Mouse (Mus musculus): ENCODE data around the gene Slc7a6.

The Slc7a6 gene

DNA sequence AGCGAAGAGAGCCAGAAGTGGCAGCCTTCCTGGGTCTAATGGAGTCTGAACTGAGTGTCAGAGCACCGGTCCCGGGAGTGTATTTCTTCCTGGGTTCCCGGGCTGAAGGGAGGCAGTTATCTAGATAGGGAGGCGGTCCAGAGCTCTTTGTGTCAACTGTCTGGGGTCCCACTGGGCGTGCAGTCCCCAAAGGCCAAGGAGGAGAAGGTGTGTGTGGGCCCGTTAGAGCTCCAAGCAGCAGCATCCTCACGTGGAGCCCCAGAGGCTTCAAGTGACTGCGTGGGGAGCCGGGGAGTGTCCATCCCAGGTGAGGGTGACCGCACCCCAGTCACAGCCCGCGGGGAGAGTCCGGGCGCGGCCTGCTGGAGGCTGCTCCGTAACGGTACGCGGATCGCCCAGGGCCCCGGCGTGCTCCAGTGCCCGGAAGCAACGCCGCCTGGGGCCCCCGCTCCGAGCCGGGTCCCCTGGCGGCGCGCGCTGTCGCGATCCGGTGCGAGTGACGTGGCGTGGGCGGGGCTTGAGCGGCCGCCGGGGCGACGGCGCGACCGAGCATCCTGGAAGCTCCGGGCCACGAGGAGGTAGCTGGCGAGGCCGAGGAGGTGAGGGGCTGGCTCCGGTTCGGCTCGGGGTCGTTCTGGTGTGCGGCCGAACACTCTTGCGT, at the start of gene Slc7a6:
Gene Slc7a6, plus strand, starts transcription at position 502 of the 661 bp plus-strand sequence.
- peak; percentile 54 for DNase-seq (ENCODE audit: low read depth, low spot score)

DNA sequence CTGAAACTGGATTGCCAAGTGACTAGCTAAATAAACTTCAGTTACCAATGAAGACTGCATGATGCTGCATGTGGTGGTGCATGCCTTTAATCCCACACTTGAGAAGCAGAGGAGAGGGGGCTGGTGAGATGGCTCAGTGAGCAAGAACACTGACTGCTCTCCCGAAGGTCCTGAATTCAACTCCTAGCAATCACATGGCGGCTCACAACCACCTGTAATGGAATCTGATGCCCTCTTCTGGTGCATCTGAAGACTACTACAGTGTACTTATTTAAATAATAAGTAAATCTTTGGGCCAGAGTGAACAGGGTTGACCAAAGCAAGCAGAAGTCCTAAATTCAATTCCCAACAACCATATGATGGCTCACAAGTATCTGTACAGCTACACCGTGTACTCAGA, 45.2 kb upstream of the Slc7a6 start:
- DNase-seq (ENCODE audit: low read depth, low spot score): no peak

DNA sequence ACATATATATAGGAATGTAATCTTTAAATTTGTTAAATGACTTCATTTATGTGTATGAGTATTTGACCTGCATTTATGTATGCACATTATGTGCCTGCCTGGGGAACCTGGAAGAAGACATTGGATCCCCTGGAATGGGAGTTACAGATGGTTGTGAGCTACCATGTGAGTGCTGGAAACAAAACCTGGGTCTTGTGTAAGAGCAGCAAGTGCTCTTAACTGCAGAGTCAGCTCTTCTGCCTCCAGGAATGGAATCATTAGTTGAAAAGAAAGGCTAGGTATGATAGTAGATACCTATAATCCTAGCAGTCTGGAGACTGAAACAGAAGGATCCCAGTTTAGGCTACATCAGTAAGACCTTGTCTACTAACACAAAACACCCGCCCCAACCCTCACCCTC, 42.6 kb upstream of the Slc7a6 start:
- DNase-seq (ENCODE audit: low read depth, low spot score): no peak

DNA sequence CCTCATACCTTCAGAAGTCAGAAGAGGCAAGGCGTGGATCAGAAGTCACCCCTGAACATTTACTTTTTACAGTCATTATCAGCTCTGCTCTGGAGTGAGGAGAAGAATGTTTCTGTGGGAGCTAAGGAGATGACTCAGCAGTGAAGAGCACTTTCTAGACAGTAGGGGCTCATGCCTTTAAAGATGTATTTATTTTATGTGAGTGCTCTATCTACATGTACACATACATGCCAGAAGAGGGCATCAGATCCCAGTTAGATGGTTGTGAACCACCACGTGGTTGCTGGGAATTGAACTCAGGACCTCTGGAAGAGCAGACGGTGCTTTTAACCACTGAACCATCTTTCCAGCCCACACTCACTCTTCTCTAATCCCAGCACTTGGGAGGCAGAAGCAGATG, 41.6 kb upstream of the Slc7a6 start:
- no peak for DNase-seq (ENCODE audit: low read depth, low spot score)

DNA sequence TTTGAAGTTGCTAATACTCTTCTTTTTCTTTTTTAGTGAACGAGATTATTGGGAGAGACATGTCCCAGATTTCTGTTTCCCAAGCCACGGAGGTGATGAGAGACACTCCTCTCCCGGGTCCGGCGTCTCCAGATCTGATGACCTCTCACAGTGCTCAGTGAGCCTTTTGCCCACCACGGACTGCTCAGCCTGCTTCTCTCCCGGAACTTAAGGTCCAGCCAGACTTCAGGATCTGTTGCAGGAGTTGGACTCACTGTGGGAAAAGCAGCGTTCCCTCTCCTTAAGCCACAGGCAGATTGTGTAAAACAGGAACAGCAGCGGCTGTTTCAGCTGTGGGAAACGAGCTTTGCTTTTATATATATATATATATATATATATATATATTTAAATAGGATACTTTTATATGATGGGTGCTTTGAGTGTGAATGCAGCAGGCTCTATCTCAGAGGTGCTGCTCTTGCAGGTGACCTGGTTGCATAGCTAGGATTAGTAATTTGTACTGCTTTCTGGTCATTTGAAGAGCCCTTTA, 40.7 kb upstream of the Slc7a6 start:
- no peak for DNase-seq (ENCODE audit: low read depth, low spot score)

DNA sequence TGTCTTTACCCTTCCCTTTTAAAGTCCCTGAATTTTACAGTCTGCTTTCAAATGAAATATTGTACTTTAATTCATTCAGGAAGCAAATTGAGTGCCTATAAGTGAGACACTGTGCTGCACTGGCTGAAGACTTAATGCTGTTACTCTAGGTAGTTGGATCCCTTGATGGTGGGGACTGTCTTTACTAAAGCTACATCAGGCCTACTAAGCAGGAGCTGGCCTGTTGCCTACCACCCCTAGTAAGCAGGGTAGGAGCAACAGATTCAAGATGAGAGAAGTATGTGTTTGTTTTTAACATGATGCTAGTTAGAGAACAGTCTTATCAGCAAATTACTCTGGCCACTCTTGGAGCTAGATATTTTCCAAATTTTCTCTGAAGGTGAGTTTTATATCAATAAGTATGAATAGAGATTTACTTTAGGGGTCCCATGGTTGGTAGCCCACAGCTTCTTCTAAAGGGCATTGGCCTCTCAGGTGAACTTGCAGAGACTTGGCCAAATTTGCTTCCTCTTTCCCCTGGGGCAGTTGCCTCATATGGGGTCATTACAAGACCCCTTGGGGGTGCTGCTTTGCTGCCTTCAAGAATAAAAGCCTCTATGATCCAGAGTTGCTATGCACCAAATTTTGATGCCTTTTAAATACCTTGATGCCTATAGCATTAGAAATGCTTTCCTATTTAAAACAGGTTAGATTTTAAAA, 39.3 kb upstream of the Slc7a6 start:
- no peak for DNase-seq (ENCODE audit: low read depth, low spot score)

DNA sequence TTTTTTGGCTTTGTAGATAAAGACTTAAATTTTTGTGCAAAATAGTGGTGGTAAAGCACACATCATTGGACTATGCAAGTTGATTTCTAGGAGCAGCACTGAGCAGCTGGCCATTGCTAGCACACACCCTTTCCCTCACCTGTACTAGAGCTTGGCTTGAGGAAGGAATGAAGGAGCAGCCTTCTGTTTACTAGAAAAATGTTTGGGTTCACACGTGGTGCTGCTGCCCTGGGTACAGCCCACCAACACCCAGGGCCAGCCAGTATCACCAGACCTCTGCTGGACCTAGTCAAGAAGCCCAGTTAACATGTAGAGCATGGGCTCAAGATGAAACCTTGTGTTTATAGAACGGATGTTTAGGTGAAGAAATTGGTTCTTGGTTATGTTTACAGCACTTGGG, 38.7 kb upstream of the Slc7a6 start:
- no peak for DNase-seq (ENCODE audit: low read depth, low spot score)

DNA sequence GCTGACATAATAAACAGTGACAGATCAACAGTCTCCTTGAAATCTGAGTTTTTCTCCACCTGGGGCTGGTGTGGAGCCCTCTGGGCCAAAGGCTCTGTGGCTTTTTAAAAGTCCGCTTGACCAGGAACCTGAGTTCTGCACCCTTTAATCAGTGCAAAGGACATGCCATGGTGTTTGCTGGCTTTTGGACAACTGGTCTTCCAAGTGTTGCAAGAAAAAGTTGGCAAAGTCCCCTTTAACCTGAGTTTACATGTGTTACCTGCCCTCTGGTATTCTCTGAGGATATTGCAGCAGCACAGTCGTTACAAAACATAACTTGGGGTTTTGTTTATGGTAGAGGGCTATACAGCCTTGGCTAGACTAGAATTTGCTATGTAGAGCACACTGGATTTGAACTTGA, 38.2 kb upstream of the Slc7a6 start:
- DNase-seq (ENCODE audit: low read depth, low spot score): no peak

DNA sequence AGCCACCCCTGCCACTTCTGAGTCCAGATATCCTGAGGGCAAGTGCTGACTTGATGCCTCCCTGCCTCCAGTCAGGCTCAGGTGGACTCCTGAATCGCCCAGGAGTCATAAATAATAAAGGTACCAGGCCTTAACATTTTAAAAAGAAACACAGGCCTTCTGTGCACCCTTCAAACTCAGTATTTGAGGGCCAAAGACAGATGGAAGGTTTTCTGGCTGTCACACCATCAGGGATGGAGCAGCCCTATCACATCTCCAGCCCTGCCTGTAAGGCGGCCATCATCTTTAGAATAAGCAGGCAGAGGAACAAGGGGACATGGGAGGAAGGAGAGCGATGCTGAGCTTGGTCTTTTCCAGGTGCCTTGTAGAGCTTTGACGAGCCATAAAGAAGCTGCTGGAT, 37.6 kb upstream of the Slc7a6 start:
- DNase-seq (ENCODE audit: low read depth, low spot score): no peak

DNA sequence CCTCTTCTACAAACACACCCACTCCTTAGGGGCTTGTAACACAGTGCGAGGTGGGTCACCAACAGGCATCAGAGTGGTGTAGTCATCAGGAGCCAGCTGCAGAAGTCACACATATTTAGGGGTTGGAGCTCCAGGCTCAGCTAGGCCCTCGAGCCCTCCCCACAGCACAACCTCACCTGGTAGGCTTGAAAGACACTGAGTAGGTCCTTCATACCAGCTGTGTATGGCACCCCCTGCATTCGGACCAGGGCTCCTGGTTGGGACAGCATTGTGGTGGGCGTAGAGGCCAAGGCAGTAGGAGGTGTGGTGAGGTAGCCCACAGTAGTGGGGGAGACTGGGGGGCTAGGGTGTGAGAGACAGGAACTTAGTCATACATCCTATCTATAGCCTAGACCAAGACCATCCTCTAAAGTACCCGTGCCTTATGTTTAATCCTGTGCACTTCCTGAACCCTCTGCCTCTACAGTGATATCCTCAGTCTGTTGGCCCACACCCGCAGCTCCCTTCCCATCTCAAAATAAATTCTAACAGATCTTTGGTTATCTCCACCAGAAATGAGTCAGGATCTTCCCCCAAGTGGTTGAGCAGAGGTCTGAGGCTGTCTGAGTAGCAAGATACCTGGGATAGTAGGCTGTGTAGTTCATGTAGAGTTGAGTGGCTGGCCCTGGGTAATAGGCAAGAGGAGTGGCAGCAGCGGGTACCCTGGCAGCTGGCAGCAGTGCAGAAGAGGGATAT, 37.0 kb upstream of the Slc7a6 start:
- no peak for DNase-seq (ENCODE audit: low read depth, low spot score)

DNA sequence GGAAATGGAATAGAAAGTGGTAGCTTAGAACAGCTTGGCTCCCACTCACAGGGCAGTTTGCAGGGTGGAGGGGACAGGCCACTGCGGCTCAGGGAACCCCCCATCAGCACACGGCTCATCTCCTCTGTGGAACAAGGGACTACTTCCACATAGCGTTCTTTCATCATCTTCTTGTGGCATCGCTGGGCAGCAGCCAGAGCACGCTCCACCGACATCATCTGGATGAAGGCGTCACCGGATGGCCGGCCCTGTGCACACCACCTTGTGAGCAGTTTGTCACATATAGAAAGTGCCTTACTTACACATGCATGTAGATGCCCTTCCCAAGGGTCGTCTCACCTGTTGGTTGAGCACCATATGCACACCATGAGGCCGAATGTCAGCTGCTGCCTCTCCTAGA, 36.3 kb upstream of the Slc7a6 start:
- no peak for DNase-seq (ENCODE audit: low read depth, low spot score)

DNA sequence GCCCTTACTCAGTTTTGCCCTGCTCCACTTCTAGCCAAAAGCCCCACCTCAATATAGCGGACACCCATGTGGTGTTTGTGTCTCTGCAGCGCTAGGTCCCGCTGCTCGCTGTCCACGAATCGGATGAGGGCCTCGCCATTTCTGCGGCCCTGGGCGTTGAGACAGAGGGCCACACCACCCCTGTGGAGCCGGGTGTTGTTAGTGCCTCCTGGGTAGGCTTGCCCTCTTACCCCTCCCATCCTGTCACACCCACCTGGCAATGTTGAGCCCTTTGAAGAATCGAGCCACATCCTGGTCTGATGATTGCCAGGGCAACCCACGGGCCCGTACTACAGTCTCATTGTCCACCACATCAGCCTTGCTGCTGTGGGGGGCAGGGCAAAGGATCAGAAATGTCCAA, 35.1 kb upstream of the Slc7a6 start:
- DNase-seq (ENCODE audit: low read depth, low spot score): no peak

DNA sequence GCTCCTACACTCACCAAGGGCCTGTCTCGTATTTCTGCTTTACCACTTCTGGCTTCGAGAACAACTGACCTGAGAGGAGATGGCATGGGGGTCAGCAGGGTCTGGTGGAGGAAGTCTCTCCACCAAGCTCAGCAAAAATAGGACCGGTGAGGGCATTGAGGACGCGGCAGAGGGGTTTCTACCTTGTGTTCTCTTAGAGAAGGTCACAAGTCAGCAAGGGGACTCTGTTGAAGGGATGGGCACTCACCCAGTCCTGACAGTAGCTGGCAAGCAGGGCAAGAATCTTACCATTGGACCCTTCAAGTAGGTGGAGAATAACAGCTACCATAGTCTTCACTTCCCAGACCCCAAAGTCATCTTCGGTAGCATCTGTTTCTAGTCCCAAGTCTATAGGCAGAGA, 34.7 kb upstream of the Slc7a6 start:
- DNase-seq (ENCODE audit: low read depth, low spot score): no peak

DNA sequence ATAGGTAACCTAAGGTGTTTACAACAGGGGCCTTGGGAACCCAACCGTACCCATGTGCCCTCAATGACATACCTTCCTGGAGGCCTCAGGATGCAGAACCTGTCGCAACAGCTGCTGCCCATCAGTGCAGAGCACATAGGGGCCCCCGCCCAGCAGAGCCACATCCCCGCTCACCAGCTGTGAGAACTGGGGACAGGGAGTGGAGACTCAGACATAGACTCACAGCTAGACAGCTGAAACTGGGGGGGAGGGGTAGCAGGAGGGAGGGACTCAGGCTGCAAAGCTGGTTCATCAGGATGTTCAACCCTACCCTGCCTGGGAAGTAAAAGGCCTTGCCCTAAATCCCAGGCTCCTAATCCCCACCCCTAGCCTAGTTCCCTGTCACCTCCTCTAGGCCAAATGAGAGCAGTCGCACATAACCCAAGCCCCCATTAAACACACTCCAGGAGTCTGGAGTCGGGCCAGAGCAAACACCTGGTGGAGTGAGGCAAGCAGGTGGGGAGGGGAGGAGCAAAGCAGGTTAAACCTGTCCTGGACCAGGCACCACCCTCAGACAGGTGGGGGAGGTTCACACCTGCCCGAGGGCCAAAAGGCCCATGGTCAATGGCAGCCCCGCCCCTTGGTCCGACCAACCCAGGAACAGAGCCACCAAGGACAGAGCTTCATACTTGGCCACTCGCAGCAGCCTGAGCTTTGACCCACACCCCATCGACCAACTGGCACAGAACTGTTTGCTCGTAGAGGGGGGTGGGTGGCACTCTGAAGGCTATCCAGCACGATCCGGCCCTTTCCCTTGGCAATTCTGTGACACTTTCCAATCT, 33.7 kb upstream of the Slc7a6 start:
- DNase-seq (ENCODE audit: low read depth, low spot score): no peak

DNA sequence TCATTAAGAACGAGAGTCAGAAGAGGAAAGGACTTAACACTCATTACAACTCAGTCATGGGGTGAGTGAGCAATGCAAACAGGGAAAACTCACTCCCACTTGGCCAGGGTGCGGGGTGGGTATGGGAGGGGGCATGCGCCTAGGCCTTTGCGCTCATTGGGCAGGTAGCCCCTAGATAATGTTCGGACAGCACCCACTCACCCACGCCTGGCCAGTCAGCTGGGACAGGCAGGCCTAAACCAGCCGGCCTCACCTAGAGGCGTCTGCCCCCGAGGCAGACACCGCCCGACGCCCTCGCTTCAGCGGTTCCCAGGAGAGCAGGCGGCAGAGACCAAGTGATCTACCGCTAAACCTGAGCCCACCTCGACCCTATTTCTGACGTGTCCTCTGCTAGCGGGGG, 33.0 kb upstream of the Slc7a6 start:
- DNase-seq (ENCODE audit: low read depth, low spot score): no peak

DNA sequence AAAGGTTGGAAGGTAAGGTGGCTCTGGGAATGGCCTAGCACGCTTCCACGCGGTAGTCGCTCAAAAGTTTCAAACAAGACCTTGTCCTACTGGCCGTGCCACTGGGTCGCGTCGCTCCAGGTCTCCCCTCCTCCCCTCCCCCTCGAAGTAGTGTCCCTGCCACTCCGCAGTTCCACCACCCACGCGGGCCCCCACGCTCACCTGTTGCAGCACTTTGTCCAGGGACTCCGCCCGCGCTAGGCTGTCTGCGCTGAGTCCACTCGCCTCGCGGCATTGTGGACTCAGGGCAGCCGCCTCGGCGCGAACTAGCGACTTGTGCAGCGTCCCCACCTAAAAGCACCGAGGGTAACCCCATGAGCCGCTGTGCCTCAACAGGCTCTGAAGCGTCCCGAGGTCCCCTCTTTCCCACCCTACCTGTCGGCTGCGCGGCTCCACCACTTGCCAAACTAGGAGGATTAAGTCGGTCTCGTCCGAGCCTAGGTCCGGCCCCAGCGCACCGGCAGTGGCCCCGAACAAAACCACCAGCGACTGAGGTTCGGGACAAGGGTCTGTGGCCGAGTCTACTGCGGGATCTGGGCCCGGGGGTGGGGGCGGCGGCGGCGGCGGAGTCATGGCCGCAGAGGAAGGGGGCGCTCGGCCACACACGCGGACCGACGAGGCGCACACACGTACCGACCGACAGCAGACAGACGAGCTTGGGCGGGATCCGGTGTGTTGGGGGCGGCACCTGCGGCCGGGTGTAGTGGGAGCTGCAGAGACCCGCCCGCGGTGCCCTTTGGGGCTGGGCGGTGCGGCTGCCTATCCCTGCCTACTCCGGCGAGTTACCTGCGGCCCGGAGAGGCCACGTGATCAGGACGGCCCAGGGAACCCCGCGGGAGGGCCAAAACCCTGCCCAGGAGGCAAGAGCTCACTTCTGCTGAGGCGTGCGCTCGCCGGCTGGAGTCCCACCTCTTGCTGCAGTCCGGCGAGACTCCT, 32.2 kb upstream of the Slc7a6 start, which contains the start of gene Esrp2:
Gene Esrp2, minus strand, starts transcription at position 819 of the 975 bp plus-strand sequence.
- no peak for DNase-seq (ENCODE audit: low read depth, low spot score)

DNA sequence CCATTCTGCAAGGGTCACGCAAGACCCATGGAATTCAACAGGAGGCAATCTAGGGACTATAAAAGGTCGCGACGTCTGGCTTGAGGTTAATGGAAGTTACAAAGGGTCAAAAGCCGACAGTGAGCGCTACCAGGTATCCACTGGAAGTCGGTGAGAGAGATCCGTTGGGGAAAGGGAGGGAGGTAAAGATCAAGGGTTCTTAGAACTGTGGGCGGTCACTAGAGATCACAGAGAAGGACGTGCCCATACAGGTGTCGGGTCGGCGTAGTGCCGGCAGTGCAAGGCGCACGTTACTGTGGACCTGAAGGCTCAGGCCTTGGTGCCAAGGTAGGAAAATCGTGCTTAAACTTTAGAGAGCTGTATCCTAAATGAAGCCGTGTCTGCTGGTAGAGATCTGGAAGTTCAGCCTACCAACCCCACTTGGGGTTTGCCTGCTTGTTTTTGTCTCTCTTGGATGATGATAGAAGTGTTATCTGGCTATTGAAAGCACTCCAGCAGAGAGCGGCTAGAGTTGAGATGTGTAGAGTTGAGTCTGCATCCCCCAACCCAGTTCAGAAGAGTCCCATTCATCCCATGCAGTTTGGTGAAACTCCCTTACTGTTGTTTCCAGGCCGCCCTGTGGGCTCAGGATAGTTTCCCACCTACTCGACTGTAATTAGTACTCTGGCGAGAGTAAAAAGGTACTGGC, 31.3 kb upstream of the Slc7a6 start:
- no peak for DNase-seq (ENCODE audit: low read depth, low spot score)

DNA sequence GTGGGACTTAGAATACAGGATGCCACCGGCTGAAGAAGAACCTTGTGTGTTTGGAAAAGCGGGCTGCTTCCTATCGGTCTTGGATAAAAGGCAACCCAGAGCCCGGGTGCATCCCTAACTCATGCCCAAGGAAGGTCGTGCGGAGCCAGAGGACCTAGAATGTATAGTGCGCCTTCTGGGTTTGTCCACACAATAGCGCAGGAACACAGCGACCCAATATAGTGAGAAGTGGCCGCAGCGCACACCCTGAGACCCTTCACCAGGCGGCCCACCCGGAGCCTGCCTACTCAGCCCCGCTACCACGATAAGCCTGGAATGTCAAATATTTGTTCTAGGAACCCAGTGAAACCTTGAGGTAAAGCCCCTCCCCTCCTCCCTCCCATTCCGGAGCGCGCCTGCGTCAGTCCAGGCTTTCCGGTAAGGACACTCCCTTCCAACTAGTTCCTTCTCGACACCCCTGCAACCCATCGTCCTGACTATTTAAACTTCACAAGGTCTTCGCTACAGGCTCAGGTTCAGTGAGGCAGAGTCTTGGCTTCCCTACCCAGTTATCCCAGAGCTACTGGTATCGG, 30.7 kb upstream of the Slc7a6 start:
- no peak for DNase-seq (ENCODE audit: low read depth, low spot score)

DNA sequence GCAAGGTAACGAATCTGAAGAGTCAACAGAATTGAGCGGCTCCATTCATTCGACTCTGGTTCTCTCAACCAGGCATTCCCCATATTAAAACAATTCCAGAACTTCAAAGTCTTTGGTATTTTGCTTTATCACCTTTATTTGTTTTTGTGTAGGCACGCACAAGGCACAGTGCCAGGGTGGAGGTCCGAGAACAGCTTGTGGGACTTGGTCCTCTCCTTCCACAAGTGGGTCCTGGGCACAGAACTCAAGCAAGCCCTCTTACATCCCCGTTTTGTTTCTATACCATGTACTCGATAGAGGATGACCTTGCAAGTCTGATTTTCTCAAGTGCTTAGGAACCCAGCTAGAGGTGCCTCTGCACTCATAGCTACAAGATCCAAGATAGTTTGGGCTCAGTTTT, 30.0 kb upstream of the Slc7a6 start:
- no peak for DNase-seq (ENCODE audit: low read depth, low spot score)

DNA sequence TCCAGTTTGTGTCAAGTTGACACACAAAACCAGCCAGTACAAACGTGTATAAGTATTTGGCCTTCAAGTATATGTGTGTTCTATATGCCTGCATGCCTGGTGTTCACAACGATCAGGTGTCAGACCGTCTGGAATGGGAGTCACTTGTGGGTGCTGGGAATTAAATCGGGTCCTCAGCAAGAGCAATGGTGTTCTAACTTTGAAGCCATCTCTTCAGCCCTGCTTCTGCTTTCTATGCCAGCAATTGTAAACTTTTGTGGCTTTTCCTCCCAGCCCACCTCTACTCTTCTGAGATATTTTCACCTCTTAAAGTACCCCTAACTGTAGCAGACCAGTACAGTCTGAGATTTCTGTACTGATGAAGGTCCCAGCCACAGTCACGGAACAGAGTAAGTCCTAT, 28.5 kb upstream of the Slc7a6 start:
- DNase-seq (ENCODE audit: low read depth, low spot score): no peak
